9 mouse cellular contexts compared by ENCODE assay signal in the genomic region with DNA sequence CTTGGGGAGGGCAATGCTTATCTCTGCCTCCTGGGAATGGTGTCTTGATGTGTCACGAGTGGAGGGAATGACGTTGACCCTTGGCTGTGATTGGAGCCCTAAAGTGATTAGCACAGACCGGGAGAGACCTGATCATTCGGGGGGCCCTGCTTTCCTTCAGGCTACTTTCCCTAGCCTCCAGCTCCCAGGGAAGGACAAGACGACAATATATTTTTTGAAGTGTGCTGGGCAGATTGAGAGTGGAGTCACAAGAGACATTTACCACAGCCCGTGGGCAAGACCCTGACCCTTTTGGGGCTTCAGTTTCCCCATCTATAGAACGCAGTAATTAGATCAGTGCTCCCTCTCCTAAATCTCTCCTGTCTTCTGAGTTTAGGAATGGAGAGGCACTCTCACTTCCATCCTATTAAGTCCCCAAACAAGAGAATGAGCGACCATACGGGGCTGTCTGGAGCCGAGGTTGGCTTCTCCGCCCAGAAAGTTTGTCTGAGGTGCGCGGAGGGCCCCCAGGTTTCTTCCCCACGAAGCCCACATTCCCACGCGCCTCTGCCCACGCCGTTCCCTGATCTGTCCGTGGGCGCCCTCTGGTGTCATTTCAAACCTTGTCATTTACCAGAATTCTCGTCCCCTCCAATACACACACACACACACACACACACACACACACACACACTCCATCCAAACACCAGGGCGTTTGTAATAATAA. TPM values are rescaled to one million over a fixed set of nuclear protein-coding genes. Genes with fewer than 3 reads are reported as not detected.
DNase-seq lines count a peak whose midpoint lies in the region; ATAC-seq and TF ChIP-seq lines count a peak whose summit lies in the region.
"Had no signal": no experiment of that assay in that cellular context is flagged by ENCODE, and none has a peak within 500 bp of the region (broad histone marks: within the 10 kb centered on the region; RNA-seq: fewer than 3 reads in every experiment).

No protein-coding gene starts in this region.

- H3K9ac ChIP-seq in heart, embryonic 13.5 days: peak overlapping the region; percentile 72; the same call in 1 of the 2 replicates
- no peak overlapping the region for H3K9ac ChIP-seq in liver, embryonic 13.5 days

- peak overlapping the region; percentile 91 for H3K4me3 ChIP-seq in testis, adult 2 months (ENCODE audit: control insufficient read depth, low read depth, low read length)
- H3K4me3 ChIP-seq in heart, embryonic 13.5 days: peak overlapping the region; percentile 67
- peak overlapping the region; percentile 53; the same call in 1 of the 2 replicates for H3K4me3 ChIP-seq in liver, embryonic 13.5 days (replicated peaks)
- H3K4me3 ChIP-seq in olfactory bulb, adult 2 months (ENCODE audit: insufficient read depth, low read depth, low read length): peak overlapping the region; percentile 73

- no peak for TF ChIP-seq POLR2A in testis, adult 2 months (IDR thresholded peaks at IDR 0.05; ENCODE audit: control insufficient read depth, low read depth, low read length)
- no peak for TF ChIP-seq POLR2A in olfactory bulb, adult 2 months (IDR thresholded peaks at IDR 0.05; ENCODE audit: insufficient read depth, low read depth, low read length)

- no peaks in the 10 kb centered on the region for H3K36me3 ChIP-seq in testis, adult 2 months (ENCODE audit: control insufficient read depth, insufficient read depth, low read length)
- no peaks in the 10 kb centered on the region for H3K36me3 ChIP-seq in heart, embryonic 13.5 days
- no peaks in the 10 kb centered on the region for H3K36me3 ChIP-seq in liver, embryonic 13.5 days

- H3K4me1 ChIP-seq in testis, adult 2 months (ENCODE audit: control insufficient read depth, insufficient read depth, low read length): peaks cover 15% of the 10 kb centered on the region
- H3K4me1 ChIP-seq in heart, embryonic 13.5 days: peaks cover 20% of the 10 kb centered on the region
- H3K4me1 ChIP-seq in liver, embryonic 13.5 days (replicated peaks): peaks cover 10% of the 10 kb centered on the region; the same call in 1 of the 2 replicates
- peaks cover 8% of the 10 kb centered on the region for H3K4me1 ChIP-seq in olfactory bulb, adult 2 months (ENCODE audit: control insufficient read depth, insufficient read depth, low read length)

- no peak for ATAC-seq in heart, embryonic 13.5 days (ENCODE audit: extremely low read depth, insufficient number of reproducible peaks, low FRiP score, low TSS enrichment)
- no peak for ATAC-seq in liver, embryonic 13.5 days (ENCODE audit: low read depth)

- H3K4me2 ChIP-seq in heart, embryonic 13.5 days: peak overlapping the region; percentile 99
- peak overlapping the region; percentile 71; the same call in 1 of the 2 replicates for H3K4me2 ChIP-seq in liver, embryonic 13.5 days

- WGBS in heart, embryonic 13.5 days: 5% methylated on average over 22 of the region's 22 CpGs
- 6% methylated on average over 22 of the region's 22 CpGs for WGBS in liver, embryonic 13.5 days (ENCODE audit: insufficient replicate concordance)
- 7% methylated on average over 22 of the region's 22 CpGs for WGBS in olfactory bulb, adult 2 months

- H3K9me3 ChIP-seq in heart, embryonic 13.5 days: no peaks in the 10 kb centered on the region
- no peaks in the 10 kb centered on the region for H3K9me3 ChIP-seq in liver, embryonic 13.5 days (replicated peaks)

- no peak for DNase-seq in testis, postnatal 14 days (ENCODE audit: low spot score)
- peak; percentile 50 to 69 for DNase-seq in cerebellum, postnatal 4 days (ENCODE audit: low spot score in 2 of 2)
- peak; percentile 52 for DNase-seq in kidney, postnatal 14 days
- no peak for DNase-seq in liver, embryonic 13.5 days
- DNase-seq in natural killer cell, adult 2 months (ENCODE audit: low spot score in 2 of 2): no peak

- no peaks in the 10 kb centered on the region for H3K27me3 ChIP-seq in testis, adult 2 months (ENCODE audit: control insufficient read depth, insufficient read depth, low read length)
- H3K27me3 ChIP-seq in heart, embryonic 13.5 days (replicated peaks): peaks cover 97% of the 10 kb centered on the region
- H3K27me3 ChIP-seq in liver, embryonic 13.5 days: peaks cover 97% of the 10 kb centered on the region

- TF ChIP-seq CTCF in testis, adult 2 months (IDR thresholded peaks at IDR 0.05; ENCODE audit: control insufficient read depth, insufficient read depth, insufficient replicate concordance, low read depth, low read length): peak; percentile 38; the same call in 1 of the 2 replicates
- peak; percentile 51; the same call in 1 of the 2 replicates for TF ChIP-seq CTCF in olfactory bulb, adult 2 months (IDR thresholded peaks at IDR 0.05; ENCODE audit: insufficient read depth, low read depth, low read length)

- peak overlapping the region; percentile 74 for H3K27ac ChIP-seq in testis, adult 2 months (ENCODE audit: control insufficient read depth, insufficient read depth, low read depth, low read length)
- H3K27ac ChIP-seq in heart, embryonic 13.5 days (replicated peaks): no peak overlapping the region
- no peak overlapping the region for H3K27ac ChIP-seq in liver, embryonic 13.5 days
- no peak overlapping the region for H3K27ac ChIP-seq in olfactory bulb, adult 2 months (ENCODE audit: insufficient read depth, low read depth, low read length)

RNA-seq across cellular contexts. Expression of a gene that starts 15.2 kb away (rescaled TPM):
- 0.11 TPM in 1 of 2 replicates, not detected in the other for polyA plus RNA-seq in testis, adult 2 months (2012; rRNA removed)
- polyA plus RNA-seq in heart, embryonic 13.5 days (2015; fragmentation: Nextera tagmentation; extraction: Ambion mirVana): not detected in 2 replicates
- polyA plus RNA-seq in liver, embryonic 13.5 days (2015; fragmentation: Nextera tagmentation; extraction: Ambion mirVana): not detected in 2 replicates
- polyA plus RNA-seq in olfactory bulb, adult 2 months (2012; ENCODE audit: insufficient read depth, insufficient read length, low replicate concordance, missing spikeins): not detected in 2 replicates
- polyA plus RNA-seq: erythroblast, embryonic 14.5 days had no signal

RNA-seq across cellular contexts. Expression of a gene that starts 15.5 kb away (rescaled TPM):
- polyA plus RNA-seq in testis, adult 2 months (2012; rRNA removed): 9.1 and 9.8 TPM in 2 replicates
- polyA plus RNA-seq in heart, embryonic 13.5 days (2015; fragmentation: Nextera tagmentation; extraction: Ambion mirVana): 41.3 and 43.9 TPM in 2 replicates
- 51.2 and 53.7 TPM in 2 replicates for polyA plus RNA-seq in liver, embryonic 13.5 days (2015; fragmentation: Nextera tagmentation; extraction: Ambion mirVana)
- polyA plus RNA-seq in olfactory bulb, adult 2 months (2012; ENCODE audit: insufficient read depth, insufficient read length, low replicate concordance, missing spikeins): not detected in 2 replicates

RNA-seq across cellular contexts. Expression of a gene that starts 33.2 kb away (rescaled TPM):
- 47.4 and 49.6 TPM in 2 replicates for polyA plus RNA-seq in testis, adult 2 months (2012; rRNA removed)
- 25.2 and 27.9 TPM in 2 replicates for polyA plus RNA-seq in heart, embryonic 13.5 days (2015; fragmentation: Nextera tagmentation; extraction: Ambion mirVana)
- polyA plus RNA-seq in liver, embryonic 13.5 days (2015; fragmentation: Nextera tagmentation; extraction: Ambion mirVana): 6.2 and 7.5 TPM in 2 replicates
- not detected in 2 replicates for polyA plus RNA-seq in olfactory bulb, adult 2 months (2012; ENCODE audit: insufficient read depth, insufficient read length, low replicate concordance, missing spikeins)

Comparison
In these comparisons a context has a peak if more than half of its experiments do, and no peak if none do; other contexts are left out.
1. DNase-seq: peak in cerebellum, postnatal 4 days (2 of 2) and kidney, postnatal 14 days (single experiment); none in testis, postnatal 14 days (single experiment), liver, embryonic 13.5 days (single experiment) and natural killer cell, adult 2 months (0 of 2).
2. Peak in every context shown above with its lines, with median percentiles within 50 percentile points of each other: H3K4me3 ChIP-seq.